Mouse (Mus musculus): Measurements from ENCODE around the gene Zscan21. TPM values are rescaled to one million over a fixed set of nuclear protein-coding genes. Genes with fewer than 3 reads are reported as not detected.
"Not testable (repeated sequence)": the region's sequence is repeated elsewhere in the genome, so short reads cannot be mapped to it uniquely, and the experiment has no call there.

The Zscan21 gene
- polyA plus RNA-seq, 1 experiment from 2014 or later = 96.3 TPM

GRCm38 (mm10) chr5:138088366-138088765 is 28.3 kb upstream of the Zscan21 start:
- 86% methylated on average over 3 of the region's 3 CpGs for WGBS
- H3K9me3 ChIP-seq = no peaks in the 10 kb centered on the region
- peaks cover 28% of the 10 kb centered on the region for H3K36me3 ChIP-seq
- H3K9ac ChIP-seq = no peak overlapping the region
- no peak overlapping the region for H3K4me3 ChIP-seq
- peaks cover 37% of the 10 kb centered on the region for H3K4me1 ChIP-seq (replicated peaks)
- H3K4me2 ChIP-seq = no peak overlapping the region
- ATAC-seq (ENCODE audit: low read depth) = no peak
- H3K27ac ChIP-seq (replicated peaks) = no peak overlapping the region
- H3K27me3 ChIP-seq = no peaks in the 10 kb centered on the region

DNA sequence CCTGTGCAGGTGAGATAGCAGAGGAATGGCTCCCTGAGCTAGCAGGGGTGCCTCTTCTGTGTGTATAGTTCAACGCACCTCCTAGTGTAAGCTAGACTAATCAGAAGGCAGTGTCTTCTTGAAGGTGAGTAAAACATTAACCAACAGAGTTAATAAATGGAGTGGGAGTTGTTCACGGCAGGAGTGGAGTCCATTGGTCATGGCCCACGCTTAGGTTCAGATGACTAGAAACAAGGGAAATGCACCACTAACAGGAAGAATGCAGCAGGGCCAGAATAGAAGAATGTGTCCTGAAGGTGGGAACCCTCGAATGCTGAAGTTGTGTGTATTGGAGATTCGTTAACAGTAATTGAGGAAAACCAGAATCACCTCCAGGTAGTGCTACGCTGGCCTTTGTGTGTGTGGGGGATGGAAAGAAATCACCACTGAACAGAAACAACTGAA is 27.6 kb upstream of the Zscan21 start:
- ATAC-seq (ENCODE audit: low read depth) = no peak
- Histone ChIP-seq H3K9me3 (no peaks in the 10 kb centered on the region), H3K27ac (replicated peaks) (no peak overlapping the region), H3K27me3 (no peaks in the 10 kb centered on the region), H3K4me1 (replicated peaks) (peaks cover 37% of the 10 kb centered on the region), H3K9ac (no peak overlapping the region), H3K36me3 (peaks cover 36% of the 10 kb centered on the region), H3K4me2 (no peak overlapping the region), H3K4me3 (no peak overlapping the region)
- 68% methylated on average over 6 of the region's 6 CpGs for WGBS

DNA sequence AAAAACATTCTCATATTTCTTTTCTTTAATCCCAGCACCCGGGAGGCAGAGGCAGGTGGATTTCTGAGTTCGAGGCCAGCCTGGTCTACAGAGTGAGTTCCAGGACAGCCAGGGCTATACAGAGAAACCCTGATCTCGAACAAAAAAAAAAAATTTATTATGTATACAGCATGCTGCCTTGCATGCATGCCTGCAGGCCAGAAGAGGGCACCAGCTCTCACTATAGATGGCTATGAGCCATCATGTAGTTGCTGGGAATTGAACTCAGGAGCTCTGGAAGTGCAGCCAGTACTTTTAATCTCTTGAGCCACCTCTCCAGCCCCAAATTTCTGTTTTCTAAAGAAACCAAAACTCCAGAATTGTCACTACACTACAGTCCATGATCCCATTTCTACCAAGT is 26.4 kb upstream of the Zscan21 start:
- H3K27ac ChIP-seq (replicated peaks) = no peak overlapping the region
- H3K4me1 ChIP-seq (replicated peaks) = peaks cover 37% of the 10 kb centered on the region
- 77% methylated on average over 3 of the region's 3 CpGs for WGBS

DNA sequence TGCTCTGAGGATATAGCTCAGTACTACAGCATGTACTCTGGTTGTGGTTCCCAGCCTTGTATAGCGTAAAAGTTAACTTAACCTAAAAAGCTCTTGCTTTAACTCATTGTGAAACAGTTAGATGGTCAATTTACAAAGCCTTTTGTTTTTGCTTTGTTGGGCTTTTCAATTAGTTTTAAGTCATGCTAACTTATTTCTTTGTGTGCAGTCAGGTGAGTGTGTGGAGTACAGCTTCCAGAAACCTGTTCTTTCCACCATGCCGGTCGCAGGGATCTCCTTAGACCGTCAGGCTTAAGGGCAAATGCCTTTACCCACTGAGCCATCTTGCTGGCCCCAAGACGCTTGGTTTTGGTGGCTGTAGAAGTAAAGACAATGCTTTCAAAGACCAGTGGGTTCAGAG is 26.0 kb upstream of the Zscan21 start:
- no peaks in the 10 kb centered on the region for H3K9me3 ChIP-seq
- H3K9ac ChIP-seq = no peak overlapping the region
- WGBS = 94% methylated on average over 5 of the region's 5 CpGs
- no peak overlapping the region for H3K27ac ChIP-seq (replicated peaks)
- peaks cover 52% of the 10 kb centered on the region for H3K36me3 ChIP-seq
- H3K27me3 ChIP-seq = no peaks in the 10 kb centered on the region
- H3K4me1 ChIP-seq (replicated peaks) = peaks cover 37% of the 10 kb centered on the region
- H3K4me3 ChIP-seq = no peak overlapping the region
- no peak overlapping the region for H3K4me2 ChIP-seq
- ATAC-seq (ENCODE audit: low read depth) = no peak

More for the DNA sequence above, 26.4 kb upstream of the Zscan21 start:
- Histone ChIP-seq H3K9me3 (no peaks in the 10 kb centered on the region), H3K27me3 (no peaks in the 10 kb centered on the region), H3K4me2 (no peak overlapping the region), H3K36me3 (peaks cover 47% of the 10 kb centered on the region), H3K9ac (no peak overlapping the region), H3K4me3 (no peak overlapping the region)
- no peak for ATAC-seq (ENCODE audit: low read depth)

GRCm38 (mm10) chr5:138092771-138093170 is 23.9 kb upstream of the Zscan21 start:
- peaks cover 64% of the 10 kb centered on the region for H3K36me3 ChIP-seq
- ATAC-seq (ENCODE audit: low read depth) = no peak
- H3K4me2 ChIP-seq = no peak overlapping the region
- 94% methylated on average over 4 of the region's 4 CpGs for WGBS
- H3K4me1 ChIP-seq (replicated peaks) = peaks cover 17% of the 10 kb centered on the region
- H3K4me3 ChIP-seq = no peak overlapping the region
- no peak overlapping the region for H3K9ac ChIP-seq
- H3K27ac ChIP-seq (replicated peaks) = no peak overlapping the region
- no peaks in the 10 kb centered on the region for H3K27me3 ChIP-seq
- no peaks in the 10 kb centered on the region for H3K9me3 ChIP-seq

GRCm38 (mm10) chr5:138094474-138094873 is 22.2 kb upstream of the Zscan21 start:
- Histone ChIP-seq H3K4me3 (no peak overlapping the region), H3K9ac (no peak overlapping the region), H3K27ac (replicated peaks) (no peak overlapping the region), H3K27me3 (no peaks in the 10 kb centered on the region), H3K9me3 (no peaks in the 10 kb centered on the region), H3K4me2 (no peak overlapping the region), H3K36me3 (peaks cover 70% of the 10 kb centered on the region), H3K4me1 (replicated peaks) (0 out of 2 replicates have a peak, but pooled peaks cover under 1% of the 10 kb centered on the region)
- no peak for ATAC-seq (ENCODE audit: low read depth)
- WGBS = 94% methylated on average over 6 of the region's 6 CpGs

GRCm38 (mm10) chr5:138104976-138105375 is 11.7 kb upstream of the Zscan21 start:
- no peak overlapping the region for H3K4me3 ChIP-seq
- no peaks in the 10 kb centered on the region for H3K4me1 ChIP-seq (replicated peaks)
- peaks cover 65% of the 10 kb centered on the region for H3K36me3 ChIP-seq
- H3K9ac ChIP-seq = no peak overlapping the region
- no peak overlapping the region for H3K4me2 ChIP-seq
- no peaks in the 10 kb centered on the region for H3K27me3 ChIP-seq
- no peak overlapping the region for H3K27ac ChIP-seq (replicated peaks)
- no peaks in the 10 kb centered on the region for H3K9me3 ChIP-seq
- WGBS = 95% methylated on average over 2 of the region's 2 CpGs
- no peak for ATAC-seq (ENCODE audit: low read depth)

DNA sequence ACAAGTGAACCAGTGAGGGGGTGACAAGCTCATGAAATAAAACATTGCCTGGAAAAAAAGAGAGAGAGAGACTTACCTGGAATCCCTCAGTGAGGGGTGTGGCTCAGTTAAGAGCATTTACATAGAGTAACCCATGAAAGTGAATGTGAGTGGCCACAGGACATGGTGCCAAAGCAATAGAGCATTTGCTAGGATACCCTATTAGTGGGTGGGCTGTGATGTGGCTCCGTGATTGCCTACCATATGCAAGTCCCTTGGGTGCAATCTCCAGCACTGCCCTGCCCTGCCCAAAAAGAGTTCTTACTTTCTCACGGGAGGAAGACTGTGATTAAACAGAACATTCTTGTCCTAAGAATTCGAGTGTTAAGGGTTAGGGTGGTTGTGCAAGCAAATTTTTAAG is 9.6 kb upstream of the Zscan21 start:
- no peak overlapping the region for H3K27ac ChIP-seq (replicated peaks)
- no peaks in the 10 kb centered on the region for H3K9me3 ChIP-seq
- H3K27me3 ChIP-seq = no peaks in the 10 kb centered on the region
- no peak overlapping the region for H3K4me2 ChIP-seq
- no peak overlapping the region for H3K9ac ChIP-seq
- WGBS = 60% methylated on average over 3 of the region's 3 CpGs
- ATAC-seq (ENCODE audit: low read depth) = no peak
- H3K4me3 ChIP-seq = no peak overlapping the region
- H3K36me3 ChIP-seq = peaks cover 43% of the 10 kb centered on the region
- H3K4me1 ChIP-seq (replicated peaks) = no peaks in the 10 kb centered on the region

DNA sequence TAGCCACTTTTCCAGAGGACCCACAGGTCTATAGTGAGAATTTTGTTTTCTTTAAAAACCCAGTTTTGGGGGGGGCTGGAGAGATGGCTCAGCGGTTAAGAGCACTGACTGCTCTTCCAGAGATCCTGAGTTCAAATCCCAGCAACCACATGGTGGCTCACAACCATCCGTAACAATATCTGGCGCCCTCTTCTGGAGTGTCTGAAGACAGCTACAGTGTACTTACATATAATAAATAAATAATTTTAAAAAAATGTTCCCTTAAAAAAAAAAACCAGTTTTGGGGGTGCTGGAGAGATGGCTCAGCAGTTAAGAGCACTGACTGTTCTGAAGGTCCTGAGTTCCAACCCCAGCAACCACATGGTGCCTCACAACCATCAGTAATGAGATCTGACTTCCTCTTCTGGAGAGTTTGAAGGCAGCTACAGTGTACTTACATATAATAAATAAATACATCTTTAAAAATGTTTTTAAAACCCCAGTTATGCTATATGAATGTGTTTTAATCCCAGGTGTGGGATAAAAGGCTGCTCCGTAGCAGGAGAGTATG is 6.8 kb upstream of the Zscan21 start:
- not testable (repeated sequence) for H3K4me3 ChIP-seq; H3K9me3 ChIP-seq; ATAC-seq (ENCODE audit: low read depth); H3K9ac ChIP-seq; H3K4me1 ChIP-seq (replicated peaks); H3K27ac ChIP-seq (replicated peaks); H3K4me2 ChIP-seq; H3K27me3 ChIP-seq
- WGBS = 65% methylated on average over 4 of the region's 4 CpGs
- H3K36me3 ChIP-seq = peaks cover 17% of the 10 kb centered on the region

DNA sequence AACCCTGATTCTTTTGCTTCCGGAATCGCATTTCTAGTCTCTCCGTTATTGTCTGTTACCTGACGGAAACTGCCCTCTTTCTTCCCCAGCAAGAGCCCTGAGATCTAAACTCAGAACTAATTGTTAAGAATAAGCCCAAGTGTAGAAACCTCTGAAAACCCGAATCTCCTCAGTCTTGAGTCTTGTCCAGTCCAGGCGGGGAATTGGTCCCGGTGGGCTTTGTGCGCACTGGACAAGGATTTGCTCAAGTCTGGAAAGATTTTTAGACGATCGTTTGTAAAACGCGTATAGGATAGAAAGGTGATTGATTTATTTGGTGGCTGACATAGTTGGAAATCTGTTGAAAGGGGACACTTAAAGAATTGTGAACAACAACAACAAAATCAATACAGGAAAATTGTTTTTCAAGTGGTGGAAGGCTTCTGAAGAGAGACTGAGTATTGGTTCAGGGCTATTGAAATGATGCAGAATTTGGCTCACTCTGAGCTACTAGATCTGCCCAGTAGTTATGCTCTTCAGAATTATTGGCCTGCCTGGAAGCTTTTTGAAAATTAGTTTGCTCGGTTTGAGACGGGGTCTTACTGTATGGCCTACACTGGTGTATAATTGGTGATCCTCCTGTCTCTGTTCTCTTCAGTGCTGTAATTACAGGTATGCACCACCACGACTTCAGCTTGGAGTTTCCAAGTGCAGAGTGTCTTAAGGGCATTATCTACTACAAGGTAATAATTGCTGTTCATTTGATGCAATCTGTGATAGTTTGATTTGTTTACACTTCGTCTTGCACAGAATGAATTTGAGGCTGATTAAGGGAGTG is 704 bp downstream of the Zscan21 start:
- H3K4me2 ChIP-seq = peak overlapping the region; percentile 71
- H3K9ac ChIP-seq = peak overlapping the region; percentile 85
- H3K36me3 ChIP-seq = peaks cover 21% of the 10 kb centered on the region
- no peaks in the 10 kb centered on the region for H3K27me3 ChIP-seq
- peak overlapping the region; percentile 66 for H3K4me3 ChIP-seq
- 11% methylated on average over 16 of the region's 16 CpGs for WGBS
- peak; percentile 66 for ATAC-seq (ENCODE audit: low read depth)
- no peaks in the 10 kb centered on the region for H3K9me3 ChIP-seq
- peaks cover 27% of the 10 kb centered on the region for H3K4me1 ChIP-seq (replicated peaks)
- H3K27ac ChIP-seq (replicated peaks) = peak overlapping the region; percentile 92

GRCm38 (mm10) chr5:138118041-138118440 is 1.3 kb downstream of the Zscan21 start:
- peak overlapping the region; percentile 85 for H3K9ac ChIP-seq
- H3K4me1 ChIP-seq (replicated peaks) = peaks cover 27% of the 10 kb centered on the region
- no peak for ATAC-seq (ENCODE audit: low read depth)
- no peaks in the 10 kb centered on the region for H3K9me3 ChIP-seq
- H3K4me2 ChIP-seq = peak overlapping the region; percentile 71
- WGBS = 91% methylated on average over 3 of the region's 3 CpGs
- no peaks in the 10 kb centered on the region for H3K27me3 ChIP-seq
- peak overlapping the region; percentile 92 for H3K27ac ChIP-seq (replicated peaks)
- peaks cover 27% of the 10 kb centered on the region for H3K36me3 ChIP-seq
- H3K4me3 ChIP-seq = peak overlapping the region; percentile 66

- Histone ChIP-seq H3K27me3 (no peaks in the 10 kb centered on the region), H3K4me2 (no peak overlapping the region), H3K4me3 (no peak overlapping the region), H3K4me1 (replicated peaks) (no peaks in the 10 kb centered on the region), H3K9me3 (no peaks in the 10 kb centered on the region), H3K36me3 (peaks cover 81% of the 10 kb centered on the region), H3K9ac (no peak overlapping the region), H3K27ac (replicated peaks) (no peak overlapping the region)
- no peak for ATAC-seq (ENCODE audit: low read depth)
- 69% methylated on average over 5 of the region's 5 CpGs for WGBS
These were observed 15.8 kb downstream of the Zscan21 start for GRCm38 (mm10) chr5:138132425-138133064.

Data from neural tube, embryonic 13.5 days (tissue).